Mouse (Mus musculus) cortical plate, adult 2 months (tissue): ENCODE data around the gene AC124502.3.
A peak's percentile ranks its signal among the peaks of the same experiment; 100 is the strongest.

Experiments used
- CTCF ChIP-seq: fragments of 200-500 bp; IDR thresholded peaks from 2 replicates; pipeline ENCODE4 v1.5.1; 2011; ENCODE audit warnings: mild to moderate bottlenecking, control low read depth, low read length; ENCODE audit not compliant: insufficient read depth; ENCODE audit errors: extremely low read depth
- POLR2A ChIP-seq: fragments of 200-500 bp; IDR thresholded peaks from 2 replicates; pipeline ENCODE4 v1.6.1; 2011; ENCODE audit warnings: mild to moderate bottlenecking, low read length, control low read depth; ENCODE audit not compliant: insufficient read depth; ENCODE audit errors: extremely low read depth

- no peak for TF ChIP-seq CTCF
- TF ChIP-seq POLR2A: peak; percentile 50; the same call in 1 of the 2 replicates
Observed at GRCm38 (mm10) chr19:5052166-5052822, 13.6 kb downstream of the AC124502.3 start.
